Mouse (Mus musculus): Measurements from ENCODE around the gene Atp2b1.

Atp2b1 gene

GRCm38 (mm10) chr10:98916011-98916780 lies 2.0 kb downstream of the Atp2b1 start:
- peak; percentile 35 for DNase-seq

GRCm38 (mm10) chr10:98916781-98917340 lies 2.7 kb downstream of the Atp2b1 start:
- DNase-seq = no peak

- DNase-seq = no peak
Observed at GRCm38 (mm10) chr10:98925081-98925480, 10.9 kb downstream of the Atp2b1 start.

- no peak for DNase-seq
Observed at GRCm38 (mm10) chr10:98926991-98927390, 12.8 kb downstream of the Atp2b1 start.

- no peak for DNase-seq
Observed at GRCm38 (mm10) chr10:98929444-98929843, 15.2 kb downstream of the Atp2b1 start.

GRCm38 (mm10) chr10:98930143-98930542 lies 15.9 kb downstream of the Atp2b1 start:
- no peak for DNase-seq

GRCm38 (mm10) chr10:98940137-98940536 lies 25.9 kb downstream of the Atp2b1 start:
- no peak for DNase-seq

GRCm38 (mm10) chr10:98940799-98941198 lies 26.6 kb downstream of the Atp2b1 start:
- no peak for DNase-seq

GRCm38 (mm10) chr10:98941991-98942390 lies 27.8 kb downstream of the Atp2b1 start:
- DNase-seq = no peak

GRCm38 (mm10) chr10:98942999-98943398 lies 28.8 kb downstream of the Atp2b1 start:
- no peak for DNase-seq

GRCm38 (mm10) chr10:98943894-98944293 lies 29.7 kb downstream of the Atp2b1 start:
- no peak for DNase-seq

GRCm38 (mm10) chr10:98946031-98946791 lies 32.0 kb downstream of the Atp2b1 start:
- DNase-seq = no peak

GRCm38 (mm10) chr10:98947206-98947605 lies 33.0 kb downstream of the Atp2b1 start:
- no peak for DNase-seq

- no peak for DNase-seq
Observed at GRCm38 (mm10) chr10:98948096-98948495, 33.9 kb downstream of the Atp2b1 start.

GRCm38 (mm10) chr10:98949750-98950149 lies 35.5 kb downstream of the Atp2b1 start:
- no peak for DNase-seq

GRCm38 (mm10) chr10:98951286-98952270 lies 37.4 kb downstream of the Atp2b1 start:
- DNase-seq = no peak

- no peak for DNase-seq
Observed at GRCm38 (mm10) chr10:98954230-98954993, 40.2 kb downstream of the Atp2b1 start.

GRCm38 (mm10) chr10:98956124-98956523 lies 41.9 kb downstream of the Atp2b1 start:
- DNase-seq = no peak

GRCm38 (mm10) chr10:98958752-98959151 lies 44.5 kb downstream of the Atp2b1 start:
- no peak for DNase-seq

- DNase-seq = no peak
Observed at GRCm38 (mm10) chr10:98959385-98959784, 45.2 kb downstream of the Atp2b1 start.

GRCm38 (mm10) chr10:98960911-98961310 lies 46.7 kb downstream of the Atp2b1 start:
- no peak for DNase-seq

- no peak for DNase-seq
Observed at GRCm38 (mm10) chr10:98962092-98962491, 47.9 kb downstream of the Atp2b1 start.

Data from thymus, postnatal 25 days (tissue).